In the genomic region with DNA sequence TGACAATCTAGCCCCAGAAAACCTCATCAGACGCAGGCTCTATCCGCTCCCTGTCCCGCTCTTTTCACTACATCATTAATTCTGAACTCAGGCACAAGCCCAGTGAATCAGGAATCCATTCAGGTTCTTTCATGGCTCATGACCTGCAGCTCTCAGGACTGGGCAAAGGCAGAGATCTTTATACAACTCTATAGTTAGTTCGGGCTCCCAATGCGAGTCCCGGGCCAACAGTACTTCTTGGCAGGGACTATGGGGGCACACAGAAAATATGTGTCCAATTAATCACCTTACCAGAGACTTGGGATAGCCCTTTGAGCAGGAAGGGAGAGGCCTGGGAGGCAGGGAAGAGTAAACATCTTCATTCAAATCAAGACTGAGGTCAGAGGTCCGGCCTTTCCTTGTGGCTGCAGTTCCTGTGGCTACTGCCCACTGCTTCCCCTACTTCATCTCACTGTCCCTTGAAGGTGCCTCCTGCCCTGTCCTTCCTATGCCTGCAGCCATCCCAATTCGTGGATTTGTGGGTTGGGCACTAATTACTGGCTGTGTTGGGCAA, we compare ENCODE assay signal across 22 mouse cellular contexts.
DNase-seq lines count a peak whose midpoint lies in the region; ATAC-seq lines count a peak whose summit lies in the region.
"Had no signal": no experiment of that assay in that cellular context is flagged by ENCODE, and none has a peak within 500 bp of the region (broad histone marks: within the 10 kb centered on the region; RNA-seq: fewer than 3 reads in every experiment).

No protein-coding gene starts in this region.

- WGBS in kidney, embryonic 15.5 days: 58% methylated on average over 8 of the region's 8 CpGs
- 83% methylated on average over 8 of the region's 8 CpGs for WGBS in midbrain, embryonic 11.5 days
- WGBS in midbrain, embryonic 14.5 days: 81% methylated on average over 8 of the region's 8 CpGs

- H3K27ac ChIP-seq in kidney, embryonic 15.5 days: no peak overlapping the region
- H3K27ac ChIP-seq in midbrain, embryonic 11.5 days (ENCODE audit: low read depth, low read length): no peak overlapping the region
- H3K27ac ChIP-seq in midbrain, embryonic 14.5 days (replicated peaks; ENCODE audit: low read depth, low read length): no peak overlapping the region
- H3K27ac ChIP-seq: heart, adult 2 months; hindbrain, embryonic 13.5 days; kidney, postnatal 0 days; liver, embryonic 13.5 days; neural tube, embryonic 15.5 days had no signal

- no peak overlapping the region for H3K4me2 ChIP-seq in kidney, embryonic 15.5 days
- no peak overlapping the region for H3K4me2 ChIP-seq in midbrain, embryonic 11.5 days
- no peak overlapping the region for H3K4me2 ChIP-seq in midbrain, embryonic 14.5 days (ENCODE audit: low read length)
- H3K4me2 ChIP-seq: hindbrain, embryonic 13.5 days; liver, embryonic 13.5 days; neural tube, embryonic 15.5 days had no signal

- peaks cover 10% of the 10 kb centered on the region; the same call in 1 of the 2 replicates for H3K4me1 ChIP-seq in kidney, embryonic 15.5 days
- no peaks in the 10 kb centered on the region for H3K4me1 ChIP-seq in midbrain, embryonic 11.5 days (ENCODE audit: control insufficient read depth, insufficient read depth, low read length)
- no peaks in the 10 kb centered on the region for H3K4me1 ChIP-seq in midbrain, embryonic 14.5 days (ENCODE audit: control insufficient read depth, insufficient read depth, low read length)
- H3K4me1 ChIP-seq: hindbrain, embryonic 13.5 days; liver, embryonic 13.5 days had no signal

- no peak overlapping the region for H3K4me3 ChIP-seq in kidney, embryonic 15.5 days (replicated peaks)
- H3K4me3 ChIP-seq in midbrain, embryonic 11.5 days (ENCODE audit: low read depth, low read length): no peak overlapping the region
- no peak overlapping the region for H3K4me3 ChIP-seq in midbrain, embryonic 14.5 days (replicated peaks; ENCODE audit: low read depth, low read length)
- H3K4me3 ChIP-seq: heart, adult 2 months; hindbrain, embryonic 13.5 days; liver, embryonic 13.5 days; neural tube, embryonic 15.5 days had no signal

- H3K27me3 ChIP-seq in kidney, embryonic 15.5 days: no peaks in the 10 kb centered on the region
- no peaks in the 10 kb centered on the region for H3K27me3 ChIP-seq in midbrain, embryonic 11.5 days (ENCODE audit: control insufficient read depth, insufficient read depth, low read length)
- H3K27me3 ChIP-seq in midbrain, embryonic 14.5 days (ENCODE audit: control insufficient read depth, insufficient read depth, low read length): no peaks in the 10 kb centered on the region
- H3K27me3 ChIP-seq: hindbrain, embryonic 13.5 days; liver, embryonic 13.5 days; neural tube, embryonic 15.5 days had no signal

- H3K36me3 ChIP-seq in kidney, embryonic 15.5 days: no peaks in the 10 kb centered on the region
- no peaks in the 10 kb centered on the region for H3K36me3 ChIP-seq in midbrain, embryonic 11.5 days (ENCODE audit: control insufficient read depth, insufficient read depth, low read length)
- H3K36me3 ChIP-seq in midbrain, embryonic 14.5 days (ENCODE audit: control insufficient read depth, insufficient read depth, low read length): no peaks in the 10 kb centered on the region
- H3K36me3 ChIP-seq: hindbrain, embryonic 13.5 days; liver, embryonic 13.5 days; neural tube, embryonic 15.5 days had no signal

- no peak overlapping the region for H3K9ac ChIP-seq in kidney, embryonic 15.5 days
- H3K9ac ChIP-seq in midbrain, embryonic 11.5 days (ENCODE audit: low read length): no peak overlapping the region
- H3K9ac ChIP-seq in midbrain, embryonic 14.5 days (replicated peaks; ENCODE audit: low read length): no peak overlapping the region
- H3K9ac ChIP-seq: hindbrain, embryonic 13.5 days; liver, embryonic 13.5 days; neural tube, embryonic 15.5 days had no signal

- ATAC-seq in kidney, embryonic 15.5 days (replicated peaks; ENCODE audit: low FRiP score): no peak
- ATAC-seq in midbrain, embryonic 11.5 days (ENCODE audit: low FRiP score): no peak
- ATAC-seq in midbrain, embryonic 14.5 days (ENCODE audit: low FRiP score, low TSS enrichment): no peak
- ATAC-seq: inflammation-experienced regulatory T-cells, adult 6 months had no signal

- H3K9me3 ChIP-seq in kidney, embryonic 15.5 days (replicated peaks): no peaks in the 10 kb centered on the region
- no peaks in the 10 kb centered on the region for H3K9me3 ChIP-seq in midbrain, embryonic 11.5 days (ENCODE audit: control insufficient read depth, low read length)
- no peaks in the 10 kb centered on the region for H3K9me3 ChIP-seq in midbrain, embryonic 14.5 days (ENCODE audit: control insufficient read depth, low read length)
- H3K9me3 ChIP-seq: hindbrain, embryonic 13.5 days; liver, embryonic 13.5 days; neural tube, embryonic 15.5 days had no signal

- DNase-seq in adrenal gland, adult 8-10 months: peak; percentile 5
- DNase-seq in adrenal gland, postnatal 4 days (ENCODE audit: low spot score in 2 of 2): no peak
- peak; percentile 12 for DNase-seq in kidney, adult 11 months
- peak; percentile 79 for DNase-seq in midbrain, embryonic 11.5 days (ENCODE audit: low spot score, missing footprints)
- DNase-seq in midbrain, embryonic 14.5 days: no peak
- DNase-seq in lung, postnatal 36 days: peak; percentile 51
- DNase-seq in thymus, postnatal 36 days: no peak
- DNase-seq: cerebellum, adult 2 months; cerebellum, postnatal 36 days; embryo, embryonic 11 days; gastrocnemius, postnatal 25 days; heart, adult 2 months; layer of hippocampus, postnatal 36 days; liver, embryonic 13.5 days; right cerebral cortex, adult 18-20 months; right cerebral cortex, postnatal 4 days; thymus, postnatal 14 days had no signal

Comparison
In these comparisons a context has a peak if more than half of its experiments do, and no peak if none do; other contexts are left out.
1. DNase-seq: peak in adrenal gland, adult 8-10 months (single experiment), kidney, adult 11 months (single experiment), midbrain, embryonic 11.5 days (single experiment) and lung, postnatal 36 days (single experiment); none in adrenal gland, postnatal 4 days (0 of 2), midbrain, embryonic 14.5 days (single experiment) and thymus, postnatal 36 days (0 of 2).